Mouse (Mus musculus) right cerebral cortex, adult 2 months (tissue): ENCODE results near the gene Cd302.

Experiments used
- DNase-seq, 2 experiments: peaks; one replicate each; pipeline ENCODE4 v3.0.0; 2021 to 2022; ENCODE audit warnings: low spot score in 2 of 2

The Cd302 gene

DNA sequence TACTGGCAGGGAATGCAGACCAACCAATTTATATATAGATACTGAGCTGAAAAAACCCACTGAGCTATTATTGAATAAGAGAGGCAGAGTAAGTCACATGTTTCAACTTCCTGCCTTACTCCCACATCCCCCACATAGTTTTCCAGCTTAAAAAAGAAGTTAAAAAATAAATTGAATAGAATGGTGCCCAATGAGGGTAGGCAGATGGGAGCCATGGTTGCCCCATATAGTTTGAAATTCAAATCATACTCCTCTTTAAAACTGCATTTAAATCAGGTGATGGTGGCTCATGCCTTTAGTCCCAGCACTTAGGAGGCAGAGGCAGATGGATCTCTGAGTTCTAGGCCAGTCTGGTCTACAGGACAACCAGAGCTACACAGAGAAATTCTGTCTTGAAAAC is 30.8 kb downstream of the Cd302 start:
- peak; percentile 15 to 22 for DNase-seq

DNA sequence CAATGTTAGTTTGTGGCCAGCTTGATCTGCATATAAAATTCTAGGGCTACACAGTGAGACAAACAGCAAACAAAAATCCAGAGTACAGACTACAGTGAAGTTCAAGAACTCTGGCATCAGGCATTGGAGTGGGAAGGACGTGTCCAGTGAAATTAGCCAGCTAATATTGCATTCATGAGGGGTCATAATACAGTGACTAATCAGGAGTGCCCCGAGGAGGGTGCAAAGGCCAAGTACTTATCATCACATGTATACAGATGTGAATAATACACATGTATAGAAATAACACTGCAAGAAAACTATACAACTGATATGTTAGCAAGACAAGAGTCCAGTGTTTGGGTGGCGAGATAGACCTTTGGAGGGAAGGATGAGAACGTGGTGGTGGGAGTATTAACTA is 31.5 kb downstream of the Cd302 start:
- no peak for DNase-seq

DNA sequence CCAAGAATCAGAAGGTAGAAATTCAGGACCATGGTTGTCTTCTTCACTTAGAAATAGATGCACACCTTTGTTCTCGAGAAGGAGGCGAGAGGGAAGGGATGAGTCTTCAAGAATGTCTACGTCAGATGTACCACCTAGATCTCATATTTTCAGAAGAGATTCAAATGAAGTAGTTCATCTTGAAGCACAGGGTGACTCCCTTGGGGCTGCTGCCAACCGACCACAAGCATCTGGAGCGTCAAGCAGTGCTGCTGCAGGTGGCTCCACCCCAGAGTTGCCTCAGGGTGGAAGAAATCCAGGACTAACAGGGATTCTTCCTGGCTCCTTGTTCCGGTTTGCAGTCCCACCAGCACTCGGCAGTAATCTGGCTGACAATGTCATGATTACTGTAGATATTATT is 49.8 kb downstream of the Cd302 start:
- DNase-seq, result no peak

DNA sequence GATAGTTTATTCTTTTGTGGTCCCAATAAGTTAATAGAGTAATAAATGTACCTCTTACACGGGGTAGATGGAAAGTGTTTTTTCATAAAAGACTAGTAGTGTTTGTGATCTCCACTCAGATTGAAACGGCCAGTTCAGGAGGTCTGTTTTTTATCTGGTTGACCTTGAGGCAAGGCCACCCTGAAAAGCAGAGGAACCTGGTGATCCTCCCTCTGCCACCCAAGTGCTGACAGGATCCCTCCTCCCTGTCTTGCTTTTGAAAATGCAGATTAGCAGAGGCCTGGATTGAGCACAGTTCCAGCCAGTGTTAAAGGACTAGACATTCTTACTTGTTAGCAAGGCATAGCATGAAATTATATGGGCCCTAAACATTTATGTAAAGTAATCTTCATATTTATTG is 51.1 kb downstream of the Cd302 start:
- DNase-seq, result no peak

DNA sequence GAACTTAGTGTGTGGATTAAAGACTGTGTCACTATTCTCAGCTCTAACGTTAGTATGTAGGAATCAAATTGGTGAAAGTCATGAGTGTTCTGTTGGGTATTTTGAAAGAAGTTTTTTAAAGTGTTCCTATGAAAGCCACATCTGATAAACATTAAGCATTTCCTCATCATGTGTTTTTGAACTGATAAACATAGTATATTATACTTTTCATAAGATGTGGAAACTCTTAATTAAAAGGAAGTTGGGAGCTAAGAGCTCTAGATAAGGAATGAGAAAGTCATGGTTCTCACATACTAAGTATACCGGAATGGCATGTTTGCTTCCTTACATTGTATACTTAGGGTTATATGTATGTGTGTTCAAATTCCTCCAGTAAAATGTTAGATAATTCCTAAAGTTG is 53.9 kb downstream of the Cd302 start:
- DNase-seq, result no peak

DNA sequence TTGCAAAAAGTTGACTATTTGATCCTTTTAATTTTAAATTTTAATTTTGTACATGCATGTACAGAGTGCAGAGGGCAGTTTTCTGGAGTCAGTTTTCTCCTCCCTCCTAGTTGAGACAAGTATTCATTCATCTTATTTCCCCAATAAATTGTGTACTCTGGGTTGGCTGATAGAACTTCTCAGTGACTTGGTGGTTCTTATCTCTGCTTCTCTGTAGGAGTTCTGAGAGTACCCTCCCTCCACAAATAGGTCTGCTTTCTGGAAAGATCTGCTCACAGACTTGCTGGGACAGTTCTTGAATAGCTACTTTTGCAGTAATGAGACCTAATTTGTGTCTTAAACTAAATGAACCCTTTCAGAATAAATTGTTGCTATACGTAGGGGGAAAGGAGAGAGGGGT is 55.8 kb downstream of the Cd302 start:
- no peak for DNase-seq

DNA sequence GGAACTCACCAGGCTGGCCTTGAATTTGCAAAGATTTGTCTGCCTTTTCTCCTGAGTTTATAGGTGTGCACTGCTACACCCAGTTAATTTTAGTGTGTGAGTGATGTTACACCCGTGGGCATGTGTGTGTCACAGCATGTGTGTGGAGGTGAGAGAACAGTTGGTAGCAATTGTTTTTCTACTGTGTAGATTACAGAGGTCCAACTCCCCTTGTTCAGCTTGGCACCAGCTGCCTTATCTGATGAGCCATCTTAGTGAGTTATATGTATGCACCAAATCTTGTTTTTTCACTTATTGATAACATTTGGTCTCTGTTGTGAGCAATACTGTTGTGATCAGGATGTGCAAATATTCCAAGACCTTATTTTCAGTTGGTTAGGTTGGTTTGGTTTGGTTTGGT is 60.8 kb downstream of the Cd302 start:
- no peak for DNase-seq

DNA sequence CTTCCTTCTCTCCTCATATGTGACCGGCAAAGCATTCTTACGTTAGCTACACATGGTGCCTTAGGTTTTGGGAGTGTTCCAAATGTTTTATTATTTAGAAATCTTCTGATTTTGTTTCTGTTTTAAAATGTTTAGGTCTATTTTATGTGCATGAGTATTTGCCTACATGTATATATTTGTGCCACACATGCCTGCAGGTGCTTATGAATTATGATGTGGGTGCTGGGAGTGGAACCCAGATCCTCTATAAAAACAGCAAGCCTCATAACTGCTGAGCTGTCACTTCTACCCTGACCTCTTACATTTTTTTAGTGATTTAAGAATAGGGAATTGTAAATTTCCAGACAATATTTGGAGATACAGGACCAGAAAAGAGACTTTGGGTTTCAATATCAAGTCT is 62.3 kb downstream of the Cd302 start:
- DNase-seq, result no peak

DNA sequence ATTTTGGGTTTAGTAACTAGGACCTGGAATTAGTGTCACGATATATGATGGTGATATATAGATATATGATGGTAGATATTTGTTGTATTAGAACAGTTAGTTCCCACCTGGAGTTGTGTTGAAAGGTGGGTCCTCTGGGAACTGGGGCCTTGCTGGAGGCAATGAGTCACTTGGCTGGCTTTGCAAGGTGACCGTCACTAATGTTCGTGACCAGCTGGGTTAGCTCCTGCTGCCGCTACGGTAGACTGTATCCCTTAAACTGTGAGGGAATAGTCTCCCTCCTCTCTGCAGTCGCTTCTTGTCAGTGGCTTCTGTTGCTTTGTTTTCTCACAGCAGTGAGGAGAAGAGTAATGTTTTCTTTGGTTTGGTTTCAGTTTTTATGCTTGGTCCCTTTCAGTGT is 63.1 kb downstream of the Cd302 start:
- DNase-seq, result no peak

DNA sequence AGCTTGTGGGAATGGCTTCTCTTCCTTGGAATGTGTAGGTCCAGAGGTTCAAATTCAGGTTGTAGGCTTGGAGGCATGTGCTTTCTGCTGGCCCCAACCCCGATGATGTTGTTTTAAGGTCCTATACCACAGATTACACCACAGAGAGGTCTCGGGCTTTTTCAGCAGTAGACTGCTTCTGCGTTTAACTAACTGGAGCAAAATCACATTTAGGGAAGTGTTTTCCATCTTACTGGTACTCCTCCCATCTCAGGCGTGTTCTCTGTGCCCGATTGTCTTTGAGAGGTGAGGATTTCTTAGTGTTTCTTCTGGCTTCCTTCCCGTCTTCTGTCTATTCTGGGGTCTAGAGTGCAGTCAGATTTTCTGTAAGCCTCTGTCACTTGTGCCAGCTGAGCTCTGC is 66.7 kb downstream of the Cd302 start:
- no peak for DNase-seq

DNA sequence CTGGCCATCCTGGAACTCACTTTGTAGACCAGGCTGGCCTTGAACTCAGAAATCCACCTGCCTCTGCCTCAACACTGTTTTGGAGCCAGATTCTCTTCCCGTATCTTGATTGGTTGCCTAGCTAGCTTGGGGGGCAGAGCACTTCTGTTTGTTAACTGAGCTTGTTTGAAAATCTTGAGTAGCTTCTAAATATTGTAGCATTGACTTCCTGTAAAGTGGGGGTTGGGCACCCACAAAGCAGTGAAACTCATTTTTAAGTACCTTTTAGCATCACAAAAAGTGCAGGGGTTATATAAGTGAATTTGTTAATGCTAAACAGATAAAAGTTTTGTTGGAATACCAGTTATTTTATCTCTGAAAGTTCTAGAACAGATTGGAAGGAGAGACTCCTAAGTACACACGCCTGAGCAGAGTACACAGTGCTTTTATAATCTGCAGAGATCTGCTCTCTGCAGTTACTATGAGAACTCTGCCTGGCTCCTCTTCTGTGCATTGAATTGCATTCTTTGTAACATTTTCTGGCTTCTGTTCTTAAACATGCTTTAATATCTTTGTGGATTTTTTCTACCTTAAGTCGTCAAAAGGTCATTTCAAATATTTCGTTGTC is 67.6 kb downstream of the Cd302 start:
- no peak for DNase-seq

DNA sequence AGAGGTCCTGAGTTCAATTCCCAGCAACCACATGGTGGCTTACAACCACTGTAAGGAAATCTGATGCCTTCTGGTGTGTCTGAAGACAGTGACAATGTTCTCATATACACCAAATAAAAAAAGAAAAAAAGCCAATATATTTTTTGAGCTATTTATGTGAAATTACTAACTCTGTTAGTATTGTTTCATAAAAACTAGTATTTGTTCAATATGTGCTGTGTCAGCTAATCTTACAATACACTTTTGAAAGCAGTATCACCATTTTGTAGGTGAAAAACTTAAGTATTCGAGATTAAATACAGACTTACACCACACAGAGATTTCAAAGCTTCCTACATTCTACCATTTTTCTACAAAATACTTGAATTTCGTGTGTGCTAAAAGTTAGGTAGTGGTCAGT is 69.6 kb downstream of the Cd302 start:
- no peak for DNase-seq

DNA sequence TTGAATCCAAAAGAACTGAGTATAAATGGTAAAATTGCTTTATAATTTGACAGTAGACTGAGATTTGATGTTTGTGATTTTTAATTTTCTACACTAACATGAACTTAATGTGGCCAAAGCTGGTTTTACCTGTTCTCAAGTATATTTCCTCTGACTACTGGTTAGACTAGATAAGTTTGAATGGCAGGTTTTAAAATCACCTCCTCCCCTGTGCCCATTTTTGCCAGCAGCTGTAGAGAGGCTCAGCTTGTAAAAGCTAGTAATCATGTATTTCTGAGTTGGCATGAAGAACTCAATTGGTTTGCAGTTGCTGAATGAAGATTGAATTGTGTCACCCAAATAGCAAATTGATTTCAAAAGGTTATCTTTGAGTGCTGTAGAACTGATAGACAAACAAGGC is 71.8 kb downstream of the Cd302 start:
- DNase-seq, result no peak

DNA sequence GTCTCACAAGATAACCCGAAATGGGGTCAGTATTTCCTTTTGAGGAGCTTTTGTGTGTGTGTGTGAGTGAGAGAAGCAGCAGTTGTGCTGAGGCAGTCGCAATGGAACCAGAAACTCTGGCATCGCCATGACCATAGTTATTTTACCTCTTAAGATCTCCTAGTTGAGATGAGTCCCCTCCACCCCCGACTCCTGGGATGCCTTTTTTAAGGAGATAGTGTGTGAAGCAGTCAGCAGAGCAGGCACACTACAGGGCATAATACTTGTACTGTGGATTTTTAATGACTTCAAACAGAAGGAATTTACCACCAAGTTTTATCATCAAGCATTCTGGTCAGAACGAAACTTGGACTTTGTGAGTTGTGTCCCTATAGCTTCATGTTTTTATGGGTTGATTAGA is 73.5 kb downstream of the Cd302 start:
- no peak for DNase-seq

DNA sequence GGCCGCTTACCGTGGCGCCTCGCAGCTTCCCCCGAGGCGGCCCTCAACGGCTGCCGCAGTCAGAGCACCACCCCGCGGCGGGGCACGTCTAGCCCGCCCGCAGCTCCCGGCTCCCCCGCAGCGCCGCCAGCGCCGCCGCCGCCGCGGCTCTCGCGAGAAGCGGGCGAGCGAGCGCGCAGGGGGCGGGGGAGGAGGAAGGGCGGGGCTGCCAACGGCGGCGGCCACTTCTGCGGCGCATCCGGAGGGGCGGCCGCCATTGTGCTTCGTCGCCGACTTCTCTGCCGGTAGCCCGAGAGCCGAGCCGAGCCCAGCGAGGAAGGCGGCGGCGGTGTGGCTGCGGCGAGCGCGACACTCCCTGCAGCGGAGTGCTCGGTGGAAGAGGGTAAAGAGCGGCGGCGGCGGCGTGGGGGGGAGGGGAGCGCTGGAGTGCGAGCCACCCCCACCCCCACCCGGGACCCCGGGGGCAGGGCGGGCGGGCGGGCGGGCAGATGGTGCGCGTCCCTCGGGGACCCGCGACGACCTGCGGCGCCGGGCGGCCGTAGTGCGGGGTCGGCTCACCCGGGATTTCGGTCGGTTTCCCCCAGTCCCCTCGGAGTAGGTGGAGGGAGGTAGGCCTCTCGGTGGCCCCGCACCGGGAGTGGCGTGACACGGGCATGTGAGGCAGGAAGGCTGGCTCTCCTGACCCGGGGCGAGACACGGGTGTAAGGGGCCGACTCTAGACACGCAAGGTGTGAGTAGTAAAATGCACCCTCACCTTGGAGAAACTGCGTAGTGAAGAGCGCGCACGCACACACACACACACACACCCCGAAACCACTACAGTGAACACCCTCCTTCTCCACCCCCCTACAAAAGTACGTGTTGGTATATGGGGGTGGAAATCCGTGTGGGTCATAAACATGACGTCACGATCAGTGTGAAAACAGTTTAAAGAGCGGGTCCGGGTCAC is 74.3 kb downstream of the Cd302 start, which contains the start of the genes Baz2b and March7:
Gene Baz2b, minus strand, starts transcription at position 137 of the 949 bp plus-strand sequence.
Gene March7, plus strand, starts transcription at position 185 of the 949 bp plus-strand sequence.
- DNase-seq, result peak; percentile 70 to 74

DNA sequence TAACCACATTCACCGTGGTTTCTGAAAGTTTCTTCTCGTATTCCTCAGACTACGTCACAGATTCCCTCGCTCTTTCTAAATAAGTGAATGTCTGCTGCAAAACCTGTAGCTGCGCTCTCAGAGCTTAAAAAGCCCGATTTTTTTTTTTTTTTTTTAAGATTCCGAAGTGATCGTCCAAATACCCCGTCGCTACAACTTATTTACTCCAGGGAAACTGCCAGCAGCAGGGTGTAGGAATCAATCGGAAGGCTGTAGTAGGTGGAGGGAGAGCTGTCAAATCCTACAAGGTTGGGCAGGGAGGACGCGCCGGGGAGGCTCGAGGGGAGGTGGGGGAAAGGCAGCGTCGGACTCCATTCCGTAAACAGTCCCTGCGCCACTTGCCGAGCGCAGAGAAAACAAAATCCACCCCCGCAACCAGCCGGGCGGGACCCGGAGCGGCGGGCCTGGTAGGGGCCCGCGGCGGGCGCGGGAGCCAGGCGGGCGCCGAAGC is 75.1 kb downstream of the Cd302 start:
- peak; percentile 48 to 53 for DNase-seq

DNA sequence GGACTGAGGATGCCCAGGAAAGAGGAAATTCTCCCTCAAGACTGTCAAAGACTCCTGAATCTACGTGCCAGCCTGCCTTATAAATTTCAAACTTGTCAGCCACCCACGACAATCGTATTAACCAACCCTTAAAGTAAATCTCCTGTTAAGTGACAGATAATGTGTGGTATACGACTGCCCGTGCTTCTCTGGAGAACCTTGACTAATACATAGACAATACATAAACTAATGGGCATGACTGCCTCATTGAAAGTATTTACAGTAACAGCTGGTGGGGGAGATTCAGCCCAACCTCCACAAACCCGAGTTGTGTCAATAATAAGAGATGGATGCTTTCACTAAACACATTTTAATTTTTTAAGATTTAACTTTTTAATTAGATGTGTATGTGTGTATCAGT is 78.5 kb downstream of the Cd302 start:
- DNase-seq, result no peak

DNA sequence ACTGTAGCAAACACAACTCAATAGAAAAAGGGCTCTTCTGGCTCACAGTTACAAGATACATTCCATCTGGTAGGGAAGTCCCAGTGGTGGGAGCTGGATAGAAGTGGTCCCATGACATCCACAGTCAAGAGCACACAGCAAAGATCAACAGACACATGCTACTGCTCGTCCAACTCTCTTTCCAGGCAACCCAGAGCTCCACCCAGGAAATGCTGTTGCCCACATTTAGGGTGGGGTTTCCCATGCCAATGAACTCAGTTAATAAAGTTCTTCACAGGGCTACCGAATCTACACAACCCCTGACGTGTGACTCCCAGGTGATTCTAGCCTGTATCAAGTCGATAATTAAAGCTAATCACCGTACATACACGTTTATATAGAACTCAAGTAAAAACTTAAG is 80.1 kb downstream of the Cd302 start:
- DNase-seq, result no peak

DNA sequence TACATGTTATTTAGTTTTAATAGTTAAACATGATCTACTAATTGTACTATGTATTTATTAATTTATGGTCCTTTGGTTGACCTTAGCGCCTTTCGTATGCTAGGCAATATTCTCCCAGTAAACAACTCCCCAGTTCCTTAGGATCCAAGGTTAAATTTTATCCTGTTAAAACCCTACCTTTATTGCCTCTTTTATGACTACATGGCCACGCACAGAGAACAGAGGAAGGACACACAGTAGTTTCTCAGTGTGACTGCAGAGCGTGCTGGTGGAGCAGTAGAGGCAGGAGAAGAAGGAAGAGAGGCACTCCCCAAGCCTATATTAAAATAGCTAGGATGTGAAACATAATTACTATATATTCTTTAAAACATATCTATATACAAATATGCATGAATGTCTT is 80.6 kb downstream of the Cd302 start:
- no peak for DNase-seq

DNA sequence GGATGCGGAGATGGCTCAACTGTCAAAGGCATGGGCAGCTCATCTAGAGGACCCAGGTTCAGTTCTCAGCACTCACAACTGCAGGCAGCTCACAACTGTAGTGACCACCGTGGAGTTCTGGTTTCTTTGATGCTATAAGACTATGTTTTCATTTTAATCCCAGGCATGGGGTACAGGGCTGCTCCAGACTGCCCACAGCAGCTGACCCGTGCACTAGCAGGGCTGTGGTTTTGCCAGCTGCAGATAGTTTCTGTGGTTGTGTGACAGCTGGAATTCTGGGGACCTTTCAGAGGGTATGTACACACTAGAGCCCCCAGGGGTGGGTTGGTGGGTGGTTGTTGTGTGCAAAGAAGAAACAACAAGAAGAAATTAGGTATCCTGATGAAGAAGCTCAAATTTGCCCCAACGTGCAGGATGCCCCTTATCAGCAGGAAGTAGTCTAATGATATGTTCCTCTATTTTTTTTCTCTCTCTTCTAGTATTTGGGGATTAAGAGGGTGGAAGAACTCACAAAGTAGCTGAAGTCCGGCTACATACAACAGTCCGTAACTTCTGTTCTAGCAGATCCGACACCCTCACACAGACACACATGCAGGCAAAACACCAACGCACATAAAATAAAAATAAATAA is 81.3 kb downstream of the Cd302 start:
- no peak for DNase-seq
